19 mouse cellular contexts compared by ENCODE assay signal in genomic region chr8:58655631-58656030, GRCm38 (mm10).
DNase-seq lines count a peak whose midpoint lies in the region.
"Had no signal": no experiment of that assay in that cellular context is flagged by ENCODE, and none has a peak within 500 bp of the region (broad histone marks: within the 10 kb centered on the region; RNA-seq: fewer than 3 reads in every experiment).

No protein-coding gene starts in this region.

- DNase-seq in frontal cortex, adult 2 months (ENCODE audit: extremely low spot score in 1 of 2, low spot score in 1 of 2): peak; percentile 17 to 59
- no peak for DNase-seq in frontal cortex, postnatal 10 days (ENCODE audit: low spot score in 2 of 2)
- peak; percentile 14 for DNase-seq in layer of hippocampus, adult 9-11 months
- DNase-seq in layer of hippocampus, postnatal 10 days (ENCODE audit: low spot score in 2 of 2): no peak
- peak; percentile 15 for DNase-seq in right cerebral cortex, adult 18-20 months
- DNase-seq in right cerebral cortex, postnatal 10 days (ENCODE audit: low spot score in 2 of 2): no peak
- DNase-seq in telencephalon, adult 2 months (ENCODE audit: low read depth, low spot score): peak; percentile 65
- no peak for DNase-seq in testis, postnatal 14 days (ENCODE audit: low spot score)
- DNase-seq: adrenal gland, adult 8-10 months; adrenal gland, postnatal 25 days; B cell, adult 2 months; cerebellum, adult 18-20 months; cerebellum, adult 9-10 months; cerebellum, postnatal 14 days; gastrocnemius, adult 2 months; gastrocnemius, postnatal 14 days; heart, adult 11 months; heart, postnatal 10 days; heart, postnatal 36 days had no signal

Comparison
In these comparisons a context has a peak if more than half of its experiments do, and no peak if none do; other contexts are left out.
1. DNase-seq: peak in frontal cortex, adult 2 months (2 of 2), layer of hippocampus, adult 9-11 months (single experiment), right cerebral cortex, adult 18-20 months (single experiment) and telencephalon, adult 2 months (single experiment); none in frontal cortex, postnatal 10 days (0 of 2), layer of hippocampus, postnatal 10 days (0 of 2), right cerebral cortex, postnatal 10 days (0 of 2) and testis, postnatal 14 days (single experiment).